Mouse (Mus musculus): ENCODE measurements around the gene Mllt6. TPM values are rescaled to one million over a fixed set of nuclear protein-coding genes. Genes with fewer than 3 reads are reported as not detected.
A peak's percentile ranks its signal among the peaks of the same experiment; 100 is the strongest.
"Not testable (repeated sequence)": the region's sequence is repeated elsewhere in the genome, so short reads cannot be mapped to it uniquely, and the experiment has no call there.

Gene Mllt6
- polyA plus RNA-seq, 1 experiment from 2014 or later: 2.4 TPM

DNA sequence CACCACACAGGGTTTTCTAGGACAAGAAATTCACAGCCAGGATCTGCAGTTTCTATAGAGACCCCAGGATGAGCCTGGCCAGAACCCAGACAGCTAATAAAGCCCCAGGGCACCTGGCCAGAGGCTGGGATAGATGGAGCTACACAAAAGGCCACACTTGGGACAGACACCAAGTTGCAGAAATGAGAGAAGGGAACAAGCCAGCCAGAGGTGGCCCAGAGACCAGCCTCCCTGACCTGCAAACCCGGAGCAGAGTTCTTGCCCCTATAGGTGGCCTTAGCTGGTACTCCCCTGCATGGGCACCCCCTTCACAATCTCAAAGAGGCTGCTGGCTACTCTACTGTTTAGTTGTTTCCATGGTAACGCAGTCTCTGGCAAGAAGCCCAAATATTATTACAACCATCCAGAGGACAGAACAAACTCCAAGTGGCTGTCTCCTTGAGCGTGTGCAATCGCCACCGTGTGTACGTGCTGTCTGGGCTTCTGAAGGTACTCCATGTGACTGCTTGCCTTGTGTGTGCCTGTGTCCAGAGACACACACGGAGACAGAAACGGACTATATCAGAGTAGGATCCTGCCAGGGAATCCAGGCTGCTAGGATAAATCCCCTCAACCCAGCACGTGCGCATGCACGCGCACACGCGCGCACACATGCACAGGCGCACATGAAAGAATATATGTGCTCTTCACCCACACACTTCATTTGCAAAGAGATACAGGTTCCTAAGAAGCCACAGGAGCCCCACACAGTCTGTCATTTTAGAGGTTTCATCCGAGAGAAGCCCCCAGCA lies 31.9 kb downstream of the Mllt6 start:
- DNase-seq (ENCODE audit: low spot score): no peak

DNA sequence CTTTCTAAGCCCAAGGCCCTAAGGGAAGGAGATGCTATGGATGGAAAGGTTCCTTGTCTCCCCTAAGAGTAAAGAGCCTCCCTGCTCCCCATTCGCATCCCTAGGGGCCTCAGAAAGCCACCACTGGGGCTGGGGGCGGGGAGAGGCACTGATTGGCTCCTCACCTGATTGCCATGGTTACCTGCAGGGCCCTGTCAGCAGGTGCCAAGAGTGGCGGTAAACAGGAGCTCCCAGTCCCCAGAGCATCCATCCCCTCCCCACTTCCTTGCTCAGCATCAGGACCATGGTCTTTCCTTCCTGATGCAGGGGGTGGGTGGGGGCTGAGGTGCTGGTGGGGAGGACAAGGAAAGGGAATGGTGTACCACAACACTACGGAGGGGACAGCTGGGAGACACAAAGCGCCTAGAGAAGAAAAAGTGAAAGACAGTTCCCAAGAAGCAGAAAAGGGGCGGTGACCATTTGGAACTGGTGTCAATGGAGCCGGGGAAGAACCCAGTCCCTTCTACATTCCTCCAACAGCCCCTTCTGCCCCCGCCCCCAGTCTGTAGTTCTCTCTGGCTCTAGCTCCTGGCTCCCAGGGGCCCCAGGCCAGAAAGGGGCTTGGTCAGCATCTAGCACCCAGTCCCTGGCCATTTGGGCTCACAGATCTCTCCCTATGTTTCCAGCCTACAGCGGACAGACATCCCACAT lies 32.6 kb downstream of the Mllt6 start:
- no peak for DNase-seq (ENCODE audit: low spot score)

DNA sequence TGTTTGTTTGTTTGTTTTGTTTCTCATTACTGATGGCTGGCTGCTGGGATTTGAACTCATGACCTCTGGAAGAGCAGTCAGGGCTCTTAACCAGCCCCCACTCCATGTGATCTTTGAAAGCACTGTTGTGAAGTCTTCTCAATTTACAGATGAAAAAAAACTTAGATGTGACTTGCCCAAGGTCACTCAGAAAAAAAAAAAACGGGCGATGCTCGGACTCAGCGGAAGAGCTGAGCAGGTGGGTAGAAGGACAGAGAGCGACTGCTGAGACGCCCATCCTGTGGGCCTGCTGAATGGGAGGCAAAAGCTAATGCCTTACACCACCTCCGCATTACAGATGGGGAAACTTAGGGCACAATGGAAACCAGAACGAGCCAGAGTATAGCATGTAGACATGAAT lies 33.5 kb downstream of the Mllt6 start:
- DNase-seq (ENCODE audit: low spot score): no peak

DNA sequence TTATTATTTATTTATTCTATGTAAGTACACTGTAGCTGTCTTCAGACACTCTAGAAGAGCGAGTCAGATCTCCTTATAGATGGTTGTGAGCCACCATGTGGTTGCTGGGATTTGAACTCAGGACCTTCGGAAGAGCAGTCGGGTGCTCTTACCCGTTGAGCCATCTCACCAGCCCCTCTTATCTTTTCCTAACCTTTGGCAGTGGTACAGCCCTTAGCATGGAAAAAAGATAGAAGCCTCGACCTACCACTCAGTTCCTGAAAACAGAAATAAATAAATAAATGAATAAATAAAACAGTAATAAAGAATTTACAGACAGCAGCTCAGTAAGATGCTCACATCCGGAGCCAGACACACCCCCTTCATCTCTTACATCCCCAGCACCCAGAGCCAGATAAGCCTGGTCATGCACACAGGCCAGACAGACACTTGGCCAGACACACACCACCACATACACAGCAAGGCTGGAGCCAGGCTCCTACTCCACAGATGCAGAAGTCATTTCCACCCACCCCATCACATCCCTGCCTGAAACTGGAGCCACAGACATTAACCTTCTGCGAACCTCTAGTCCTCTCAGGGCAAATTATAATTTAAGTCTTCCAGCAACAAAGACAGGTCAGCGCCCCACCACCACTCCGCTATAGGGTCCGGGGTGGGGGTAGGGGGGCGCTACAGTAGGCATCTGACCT lies 34.1 kb downstream of the Mllt6 start:
- DNase-seq (ENCODE audit: low spot score): no peak

DNA sequence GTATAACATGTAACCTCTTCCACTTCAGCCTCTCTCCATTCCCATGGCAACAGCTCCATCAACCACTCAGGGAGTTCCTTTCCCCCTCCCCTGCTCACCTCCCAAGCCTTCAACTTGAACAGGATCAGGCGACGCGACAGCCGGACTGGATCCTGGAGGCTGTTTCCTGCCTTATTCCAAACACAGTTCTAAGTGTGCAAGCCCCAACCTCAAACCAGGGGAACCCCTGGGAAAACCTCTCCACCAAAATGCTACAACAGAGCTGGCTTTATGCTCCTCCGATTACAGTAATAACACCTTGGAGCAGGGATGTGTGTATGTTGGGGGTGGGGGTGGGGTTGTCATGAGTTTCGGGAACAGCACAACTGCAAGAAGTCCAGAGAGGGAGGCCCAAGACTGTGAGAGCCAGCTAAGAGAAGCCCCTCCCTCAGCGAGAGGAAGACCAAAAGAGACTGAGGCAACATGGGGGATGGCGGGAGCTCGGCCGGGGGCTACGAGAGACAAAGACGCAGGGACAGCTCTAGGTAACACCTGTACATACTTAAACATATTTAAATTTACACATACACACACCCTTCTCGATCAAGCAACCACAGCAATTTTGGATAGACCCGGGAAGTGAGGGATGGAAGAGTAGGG lies 34.8 kb downstream of the Mllt6 start:
- no peak for DNase-seq (ENCODE audit: low spot score)

DNA sequence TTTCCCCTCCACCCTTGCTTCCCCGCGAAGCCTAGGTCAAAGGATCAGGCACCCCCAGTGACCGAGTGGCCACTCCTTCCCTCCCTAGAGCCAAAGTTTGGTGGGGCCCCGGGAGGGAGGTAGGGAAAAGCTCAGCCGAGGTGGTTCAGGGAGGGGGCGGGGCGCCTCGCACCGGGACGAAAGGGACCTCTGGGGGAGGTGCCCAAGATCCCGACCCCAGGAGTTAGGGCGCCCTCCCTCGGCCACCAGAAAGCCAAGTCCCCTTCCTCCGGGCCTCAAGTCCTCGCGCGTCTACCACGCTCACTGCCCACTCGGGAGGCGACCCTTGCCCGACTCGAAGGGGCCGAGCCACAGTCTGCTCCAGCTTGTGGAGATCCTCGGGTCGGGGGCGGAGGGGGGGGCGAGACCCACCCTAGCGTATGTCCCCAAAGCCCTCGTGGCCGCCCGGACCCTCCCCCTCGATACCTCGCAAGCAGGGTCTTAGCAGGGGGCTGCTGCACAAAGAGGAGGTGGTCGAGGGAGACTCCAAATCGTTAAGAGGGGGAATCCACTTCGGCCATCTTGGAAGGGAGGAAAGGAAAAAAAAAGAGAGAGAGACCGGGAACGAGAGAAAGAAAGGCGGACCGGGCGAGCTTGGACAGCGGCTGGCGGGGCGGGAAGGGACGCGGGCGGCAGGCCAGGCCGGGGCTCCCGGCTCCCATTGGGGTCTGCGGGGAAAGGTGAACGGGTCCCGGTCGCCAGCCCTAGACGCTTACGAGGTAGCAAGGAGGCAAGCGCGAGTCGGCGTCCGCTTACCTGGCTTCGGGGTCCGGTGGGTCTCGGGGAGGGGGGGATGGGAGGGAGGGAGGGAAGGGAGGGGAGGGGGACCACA lies 35.8 kb downstream of the Mllt6 start:
- DNase-seq (ENCODE audit: low spot score): no peak

DNA sequence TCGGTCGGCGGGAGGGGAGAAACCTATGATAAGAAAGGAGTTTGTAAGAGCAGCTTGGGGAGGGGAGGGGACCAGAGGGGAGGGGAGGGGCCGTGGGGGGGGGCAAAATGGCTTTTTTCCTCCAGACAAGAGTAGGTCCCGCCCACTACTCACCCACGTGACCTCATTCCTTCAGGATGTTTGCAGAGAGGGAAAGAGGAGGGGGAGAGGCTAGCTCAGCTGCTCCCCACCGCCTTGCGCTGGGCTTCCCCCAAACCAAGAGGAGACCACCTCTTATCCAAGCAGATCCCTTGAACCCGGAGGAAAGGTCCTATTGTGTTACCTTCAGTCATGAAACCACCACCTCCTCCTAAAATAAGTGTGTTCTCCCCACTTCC lies 36.4 kb downstream of the Mllt6 start:
- DNase-seq (ENCODE audit: low spot score): peak; percentile 36

DNA sequence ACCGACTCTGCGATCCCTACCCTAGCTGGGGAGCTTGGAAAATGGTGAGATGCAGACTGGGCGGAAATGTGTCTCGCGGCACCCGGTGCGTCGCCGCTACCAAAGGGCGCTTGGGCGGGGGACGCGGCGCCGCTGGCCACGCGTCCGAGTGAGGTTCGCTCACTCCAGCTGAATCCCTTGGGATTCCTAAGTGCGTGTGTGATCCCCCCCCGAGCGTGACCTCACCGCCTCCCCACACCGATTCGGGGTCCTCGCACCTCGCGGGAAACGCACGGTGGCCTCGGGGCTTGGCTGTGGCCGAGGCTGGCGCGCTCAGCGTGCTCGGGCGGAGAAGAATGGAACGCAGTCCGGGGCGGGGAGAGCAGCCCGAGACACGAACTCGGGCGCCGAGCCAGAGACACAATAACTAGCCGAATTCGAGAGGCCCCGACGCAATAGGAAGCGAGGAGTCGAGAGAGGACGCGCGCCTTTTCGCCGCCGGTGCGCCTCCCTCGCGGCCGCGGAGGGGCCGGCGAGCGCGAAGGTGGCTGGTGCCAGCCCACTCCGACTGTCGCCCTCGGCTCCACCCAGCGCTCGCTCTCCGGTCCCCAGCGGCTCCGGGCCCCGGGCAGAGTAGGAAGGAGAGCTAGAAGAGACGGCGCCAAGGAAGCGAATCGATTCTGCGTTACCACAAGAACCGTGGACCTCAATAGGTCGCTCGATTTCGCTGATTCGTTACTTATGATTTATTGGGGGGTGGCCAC lies 37.0 kb downstream of the Mllt6 start, which contains the start of gene Pcgf2:
Gene Pcgf2 (minus strand): TSS at position 495 of the 743 bp plus-strand sequence.
- DNase-seq (ENCODE audit: low spot score): peak; percentile 44

DNA sequence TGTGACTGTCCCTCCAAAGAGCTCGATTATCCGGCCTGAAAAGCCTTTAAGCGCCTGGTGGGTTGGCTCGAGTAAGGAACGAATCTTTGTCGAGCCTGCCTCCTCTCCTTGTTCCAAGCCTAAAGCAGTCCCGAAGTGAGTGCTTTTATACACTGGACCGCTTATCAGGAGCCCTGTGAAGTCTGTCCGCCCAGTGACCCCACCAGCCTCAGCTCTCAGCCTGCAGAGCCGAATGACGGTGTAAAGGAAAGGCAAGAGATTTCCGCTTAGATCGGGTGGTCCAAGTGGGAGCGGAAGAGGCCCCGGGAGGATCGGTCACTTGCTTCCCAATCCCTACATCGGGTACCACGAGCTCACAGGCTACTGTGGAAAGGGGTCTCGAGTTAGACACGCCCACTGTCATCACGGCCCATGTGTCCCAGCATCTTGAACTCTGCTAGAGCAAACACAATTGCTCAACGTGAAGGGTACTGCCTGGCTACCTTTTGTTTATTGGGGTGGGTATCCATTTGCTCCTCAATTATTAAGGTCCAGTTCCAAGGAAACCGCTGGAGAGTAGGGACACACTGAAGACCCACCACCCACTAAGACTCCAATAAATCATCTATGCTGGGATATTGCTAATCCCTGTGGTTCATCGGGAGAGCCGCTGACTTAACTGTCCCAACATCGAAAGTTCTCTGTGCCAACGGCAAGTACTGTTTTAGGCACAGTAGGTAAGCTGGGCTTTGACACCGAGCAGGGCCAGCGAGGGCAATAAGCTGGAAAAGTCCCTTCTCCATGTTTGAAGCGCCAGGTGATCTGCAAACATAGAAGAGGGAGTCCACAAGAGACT lies 37.7 kb downstream of the Mllt6 start:
- peak; percentile 20 for DNase-seq (ENCODE audit: low spot score)

DNA sequence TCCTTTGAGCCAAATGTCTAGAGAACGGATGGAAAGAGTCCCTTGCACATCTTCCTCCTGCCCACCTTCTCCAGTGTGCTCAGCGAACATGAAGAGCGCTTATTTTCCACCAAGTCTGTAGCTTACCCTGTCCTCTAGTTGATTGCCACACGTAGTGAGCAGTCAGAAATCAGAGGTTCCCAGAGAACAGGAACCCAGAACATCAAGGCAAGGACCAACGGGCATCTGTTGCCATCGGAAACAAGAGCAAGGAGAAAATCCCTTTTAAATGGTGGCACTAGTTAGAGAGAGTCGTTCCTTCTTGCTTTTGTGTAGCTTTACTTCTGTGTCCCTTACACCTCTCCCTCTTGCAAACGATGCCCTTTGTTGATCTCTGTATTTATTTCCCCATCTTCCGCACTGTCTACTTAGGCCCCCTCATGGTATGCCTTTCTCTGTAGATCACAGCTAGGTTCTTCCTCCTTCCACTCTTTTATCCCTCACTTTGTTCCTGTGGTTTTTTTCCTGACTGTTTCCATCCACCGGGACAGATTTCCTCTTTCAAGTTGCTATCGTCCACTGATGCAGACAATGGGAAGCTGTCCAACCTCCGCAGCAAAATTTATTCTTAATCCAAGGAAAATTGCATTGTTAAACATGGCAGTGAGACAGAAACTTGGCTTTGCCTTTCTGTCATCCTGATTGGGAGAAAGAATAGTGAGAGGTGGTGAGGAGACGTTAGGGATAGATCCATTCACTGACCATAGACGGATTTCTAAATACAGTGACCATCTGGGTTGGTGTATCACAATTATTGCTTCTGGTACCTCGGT lies 38.6 kb downstream of the Mllt6 start:
- no peak for DNase-seq (ENCODE audit: low spot score)

DNA sequence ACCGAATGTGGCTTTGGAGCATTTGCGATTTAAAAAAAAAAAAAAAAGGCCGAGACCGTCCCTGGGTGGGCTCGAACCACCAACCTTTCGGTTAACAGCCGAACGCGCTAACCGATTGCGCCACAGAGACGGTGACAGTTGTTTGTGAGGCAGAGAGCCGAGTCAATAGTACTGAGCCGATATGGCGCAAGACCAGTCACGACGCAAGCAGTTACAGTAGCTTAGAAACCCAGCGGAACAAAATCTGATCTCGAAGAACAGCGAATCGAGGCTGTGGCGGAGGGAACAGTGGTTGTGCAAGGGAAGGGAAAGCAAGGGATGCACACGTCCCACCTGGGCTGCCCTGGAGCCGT lies 39.2 kb downstream of the Mllt6 start:
- DNase-seq (ENCODE audit: low spot score): peak; percentile 91

DNA sequence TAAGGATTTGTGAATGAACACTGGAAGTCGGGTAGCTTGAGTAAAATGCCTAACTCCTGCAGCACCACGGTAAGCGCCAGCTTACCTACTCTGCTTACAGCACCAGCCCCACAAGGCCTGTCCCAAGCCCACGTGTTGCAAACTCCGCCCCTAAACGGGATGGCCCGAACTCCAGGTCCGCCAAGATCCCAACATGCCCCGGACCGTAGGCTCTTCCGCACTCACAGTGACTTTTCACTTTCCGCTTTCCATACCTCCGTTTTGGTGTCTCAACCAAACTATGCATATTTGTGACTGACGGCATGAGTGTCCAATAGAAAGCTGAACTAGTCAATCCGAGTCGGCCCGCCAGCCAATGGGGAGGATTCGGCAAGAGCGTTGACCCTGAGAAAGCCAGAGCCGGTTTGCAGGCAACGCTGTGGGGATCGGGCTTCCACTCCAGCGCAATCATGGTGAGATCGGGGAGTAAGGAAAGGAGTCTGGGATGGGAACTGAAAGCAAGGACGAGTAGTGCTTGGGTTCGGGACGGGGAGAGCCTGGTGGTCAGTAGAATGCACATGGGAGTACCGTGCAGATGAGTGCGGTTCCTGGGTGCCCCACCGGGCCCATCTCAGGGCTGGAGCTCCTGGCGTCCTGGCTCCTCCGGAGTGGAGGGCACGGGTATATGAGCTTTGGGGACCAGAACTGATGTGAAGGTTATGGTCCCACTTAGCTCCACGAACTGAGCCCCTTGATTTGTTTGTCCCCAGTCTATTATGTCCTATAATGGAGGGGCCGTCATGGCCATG lies 40.0 kb downstream of the Mllt6 start, which contains the start of gene Psmb3:
Gene Psmb3 (plus strand): TSS at position 361 of the 788 bp plus-strand sequence.
- DNase-seq (ENCODE audit: low spot score): peak; percentile 99

DNA sequence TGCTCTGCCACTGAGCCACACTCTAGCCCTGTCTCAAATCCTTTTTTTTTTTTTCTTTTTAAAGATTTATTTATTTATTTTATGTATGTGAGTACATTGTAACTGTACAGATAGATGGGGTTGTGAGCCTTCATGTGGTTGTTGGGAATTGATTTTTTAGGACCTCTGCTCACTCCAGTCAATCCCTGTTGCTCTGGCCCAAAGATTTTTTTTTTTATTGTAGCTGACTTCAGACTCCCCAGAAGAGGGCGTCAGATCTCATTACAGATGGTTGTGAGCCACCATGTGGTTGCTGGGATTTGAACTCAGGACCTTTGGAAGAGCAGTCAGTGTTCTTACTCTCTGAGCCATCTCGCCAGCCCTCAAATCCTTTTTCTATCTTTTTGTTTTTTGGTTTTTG lies 46.9 kb downstream of the Mllt6 start:
- DNase-seq (ENCODE audit: low spot score): not testable (repeated sequence)

DNA sequence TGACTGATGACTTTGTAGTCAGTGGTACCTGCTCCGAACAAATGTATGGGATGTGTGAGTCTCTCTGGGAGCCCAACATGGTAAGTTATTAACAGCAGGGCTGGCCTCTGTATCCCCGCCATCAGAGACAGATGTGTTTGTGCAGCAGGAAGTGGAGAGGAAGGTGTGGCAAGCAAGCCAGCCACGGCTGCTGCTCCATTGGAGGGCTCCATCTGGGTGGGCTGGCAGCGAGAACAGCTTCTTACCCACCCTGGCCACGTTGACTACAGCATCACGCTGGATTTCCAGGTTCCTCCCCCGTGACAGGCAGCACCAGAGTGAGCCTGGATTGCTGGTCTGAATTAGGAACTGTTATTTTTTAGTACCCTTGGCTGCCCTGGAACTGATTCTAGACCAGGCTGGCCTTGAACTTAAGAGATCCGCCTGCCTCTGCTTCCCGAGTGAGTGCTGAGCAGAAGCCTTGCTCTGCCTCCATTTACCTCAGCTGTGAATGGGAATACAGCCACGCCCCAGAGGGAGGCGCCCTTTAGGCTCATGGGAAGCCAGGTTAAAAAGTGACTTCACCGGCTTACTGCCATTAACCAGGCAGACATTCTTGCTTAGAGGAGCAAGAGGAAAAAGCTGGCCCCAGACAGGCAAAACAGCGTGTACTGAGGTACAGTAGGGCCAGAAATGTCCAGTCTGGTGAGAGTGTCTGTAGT lies 48.1 kb downstream of the Mllt6 start:
- peak; percentile 46 for DNase-seq (ENCODE audit: low spot score)

DNA sequence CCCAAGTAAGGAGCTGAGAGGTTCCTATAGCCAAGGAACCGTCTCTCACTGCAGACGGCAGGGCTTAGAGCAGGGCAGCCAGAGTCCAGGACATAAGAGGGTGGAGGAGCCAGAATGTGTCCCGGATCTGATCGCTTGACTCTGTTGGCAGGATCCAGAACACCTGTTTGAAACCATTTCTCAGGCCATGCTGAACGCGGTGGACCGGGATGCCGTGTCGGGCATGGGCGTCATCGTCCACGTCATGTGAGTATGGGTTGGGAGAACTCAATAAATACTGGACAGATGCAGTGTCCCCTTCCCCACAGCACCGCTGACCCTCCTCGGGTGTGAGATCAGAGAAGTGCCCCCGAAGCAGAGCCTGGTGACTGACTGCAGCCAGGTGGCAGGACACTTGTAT lies 49.1 kb downstream of the Mllt6 start:
- no peak for DNase-seq (ENCODE audit: low spot score)

DNA sequence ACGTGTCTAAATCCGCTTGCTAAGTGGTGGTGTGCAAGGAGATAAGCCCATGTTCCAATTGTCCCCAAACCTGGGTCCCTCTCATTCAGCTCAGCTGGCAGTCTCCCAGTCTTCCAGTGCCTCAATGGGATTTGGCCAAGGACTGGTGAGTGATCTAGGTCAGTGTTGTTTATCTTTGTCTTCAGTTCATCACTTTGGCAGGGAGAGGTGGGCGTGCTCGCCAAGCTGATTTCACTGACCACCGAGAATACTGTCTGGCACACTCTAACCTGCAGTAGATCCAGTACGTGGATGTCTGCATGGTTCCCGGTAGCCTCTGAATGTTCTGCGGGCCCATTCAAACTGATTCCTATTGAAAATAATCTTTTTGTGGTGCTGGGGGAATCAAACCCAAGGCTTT lies 50.7 kb downstream of the Mllt6 start:
- DNase-seq (ENCODE audit: low spot score): no peak

DNA sequence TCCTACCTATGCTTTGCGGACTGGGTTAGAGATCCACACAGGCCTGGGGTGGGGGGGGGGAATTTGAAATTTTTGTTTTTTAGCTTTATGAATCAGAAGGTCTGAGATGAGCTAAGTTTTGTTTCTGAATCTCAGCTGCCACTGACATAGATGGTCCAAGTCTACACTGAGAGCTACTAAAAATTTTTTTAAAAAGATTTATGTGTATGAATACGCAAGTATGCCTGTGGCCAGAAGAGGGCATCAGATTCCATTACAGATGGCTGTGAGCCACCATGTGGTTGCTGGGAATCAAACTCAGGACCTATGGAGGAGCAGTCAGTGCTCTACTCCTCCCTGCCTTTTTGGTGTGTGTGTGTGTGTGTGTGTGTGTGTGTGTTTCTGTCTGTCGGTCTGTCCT lies 51.1 kb downstream of the Mllt6 start:
- DNase-seq (ENCODE audit: low spot score): no peak

Measured in thymus, postnatal 0 days (tissue).